Mouse (Mus musculus) myocyte (in vitro differentiated cells): ENCODE results near the gene Dock7. TPM values are rescaled to one million over a fixed set of nuclear protein-coding genes. Genes with fewer than 3 reads are reported as not detected.

Experiments used
- H3K27me3 ChIP-seq: one replicate; pipeline ENCODE4 v1.6.1; 2011; ENCODE audit not compliant: control insufficient read depth, insufficient read depth, insufficient read length
- H3K36me3 ChIP-seq: one replicate; pipeline ENCODE4 v1.6.1; 2011; ENCODE audit not compliant: control insufficient read depth, insufficient read depth
- H3K4me2 ChIP-seq: one replicate; pipeline ENCODE4 v1.6.1; 2011; ENCODE audit warnings: low read depth, control low read depth
- H3K4me3 ChIP-seq: one replicate; pipeline ENCODE4 v1.5.1; 2011; ENCODE audit warnings: mild to moderate bottlenecking, control low read depth, moderate library complexity
- H3K79me2 ChIP-seq: one replicate; pipeline ENCODE4 v1.6.1; 2011; ENCODE audit not compliant: control insufficient read depth, insufficient read depth
- H3ac ChIP-seq: one replicate; pipeline ENCODE4 v1.6.1; 2011; ENCODE audit not compliant: control insufficient read depth, insufficient read length
- CEBPB ChIP-seq: IDR thresholded peaks from 2 replicates; pipeline ENCODE4 v1.6.1; 2011; ENCODE audit warnings: mild to moderate bottlenecking, moderate library complexity; ENCODE audit not compliant: poor library complexity, insufficient read depth, severe bottlenecking
- E2F4 ChIP-seq: IDR thresholded peaks from one replicate; pipeline ENCODE4 v1.6.1; 2011; ENCODE audit warnings: mild to moderate bottlenecking, control low read depth, moderate library complexity; ENCODE audit not compliant: insufficient read depth
- MAX ChIP-seq: IDR thresholded peaks from one replicate; pipeline ENCODE4 v1.6.1; 2011; ENCODE audit warnings: low read depth, mild to moderate bottlenecking, control low read depth
- MYOD1 ChIP-seq, 3 experiments: IDR thresholded peaks; one replicate each; pipeline ENCODE4 v1.6.1; 2011; ENCODE audit warnings: control low read depth in 2 of 3, low read depth in 2 of 3, mild to moderate bottlenecking in 2 of 3, moderate library complexity in 1 of 3; ENCODE audit not compliant: insufficient read length in 2 of 3, control insufficient read depth in 1 of 3
- MYOG ChIP-seq, 3 experiments: IDR thresholded peaks; one replicate each; pipeline ENCODE4 v1.6.1; 2011; ENCODE audit warnings: control low read depth in 2 of 3, low read depth in 2 of 3, mild to moderate bottlenecking in 2 of 3; ENCODE audit not compliant: insufficient read length in 2 of 3, control insufficient read depth in 1 of 3, insufficient read depth in 1 of 3
- POLR2A ChIP-seq: IDR thresholded peaks from one replicate; pipeline ENCODE4 v1.6.1; 2011; ENCODE audit warnings: low read depth, mild to moderate bottlenecking, control low read depth, moderate library complexity; ENCODE audit not compliant: insufficient read length
- POLR2AphosphoS2 ChIP-seq: IDR thresholded peaks from one replicate; pipeline ENCODE4 v1.6.1; 2011; ENCODE audit warnings: low read depth, control low read depth; ENCODE audit not compliant: insufficient read length
- REST ChIP-seq: IDR thresholded peaks from one replicate; pipeline ENCODE4 v1.6.1; 2011; ENCODE audit warnings: mild to moderate bottlenecking, control low read depth, moderate library complexity; ENCODE audit not compliant: insufficient read depth, insufficient read length
- SRF ChIP-seq: IDR thresholded peaks from one replicate; pipeline ENCODE4 v1.6.1; 2011; ENCODE audit warnings: low read depth; ENCODE audit not compliant: control insufficient read depth, insufficient read length
- TCF12 ChIP-seq: IDR thresholded peaks from one replicate; pipeline ENCODE4 v1.6.1; 2011; ENCODE audit warnings: mild to moderate bottlenecking, control low read depth; ENCODE audit not compliant: poor library complexity, insufficient read depth, severe bottlenecking
- TCF3 ChIP-seq: IDR thresholded peaks from one replicate; pipeline ENCODE4 v1.6.1; 2011; ENCODE audit warnings: low read depth, control low read depth; ENCODE audit not compliant: insufficient read length
- USF1 ChIP-seq: IDR thresholded peaks from one replicate; pipeline ENCODE4 v1.6.1; 2011; ENCODE audit warnings: low read depth, mild to moderate bottlenecking, control low read depth, moderate library complexity
- polyA plus RNA-seq: library from polyadenylated mRNA; unstranded; fragments of >200 nt; fragmentation: generic; extraction: Trizol; gene quantifications from one replicate; pipeline ENCODE4 v1.2.1, GENCODE M21; 2012; ENCODE audit warnings: missing spikeins

The Dock7 gene
- polyA plus RNA-seq, 1 experiment, result 24.7 TPM

- peaks cover 23% of the 10 kb centered on the region for H3K36me3 ChIP-seq
These were observed 56.2 kb downstream of the Dock7 start for GRCm38 (mm10) chr4:99064524-99064923.

GRCm38 (mm10) chr4:99048581-99048980 lies 72.1 kb downstream of the Dock7 start:
- H3K4me3 ChIP-seq, result no peak overlapping the region
- no peak overlapping the region for H3K4me2 ChIP-seq
- H3ac ChIP-seq, result no peak overlapping the region
- TF ChIP-seq TCF12, result no peak
- no peak for TF ChIP-seq TCF3
- TF ChIP-seq POLR2AphosphoS2, result no peak
- TF ChIP-seq MYOD1 (IDR thresholded peaks at IDR 0.05; ENCODE audit: control insufficient read depth in 1 of 3, insufficient read length in 2 of 3, low read depth in 2 of 3), result no peak
- no peaks in the 10 kb centered on the region for H3K27me3 ChIP-seq
- peaks cover 21% of the 10 kb centered on the region for H3K36me3 ChIP-seq
- no peaks in the 10 kb centered on the region for H3K79me2 ChIP-seq

More at GRCm38 (mm10) chr4:99064524-99064923, 56.2 kb downstream of the Dock7 start:
- H3K79me2 ChIP-seq, result no peaks in the 10 kb centered on the region
- no peak overlapping the region for H3ac ChIP-seq
- TF ChIP-seq MYOG (IDR thresholded peaks at IDR 0.05; ENCODE audit: control insufficient read depth in 1 of 3, insufficient read depth in 1 of 3, insufficient read length in 2 of 3, low read depth in 2 of 3) (no peak), TCF3 (no peak), USF1 (no peak), SRF (no peak)
- H3K27me3 ChIP-seq, result no peaks in the 10 kb centered on the region
- H3K4me3 ChIP-seq, result no peak overlapping the region
- H3K4me2 ChIP-seq, result no peak overlapping the region

GRCm38 (mm10) chr4:99046471-99046870 lies 74.2 kb downstream of the Dock7 start:
- no peak overlapping the region for H3K4me2 ChIP-seq
- H3K27me3 ChIP-seq, result no peaks in the 10 kb centered on the region
- TF ChIP-seq POLR2AphosphoS2, result no peak
- no peak for TF ChIP-seq REST
- no peak for TF ChIP-seq MYOG (IDR thresholded peaks at IDR 0.05; ENCODE audit: control insufficient read depth in 1 of 3, insufficient read depth in 1 of 3, insufficient read length in 2 of 3, low read depth in 2 of 3)
- no peak for TF ChIP-seq SRF
- no peak for TF ChIP-seq USF1
- TF ChIP-seq MAX, result no peak
- no peak for TF ChIP-seq POLR2A
- TF ChIP-seq CEBPB, result no peak
- TF ChIP-seq MYOD1 (IDR thresholded peaks at IDR 0.05; ENCODE audit: control insufficient read depth in 1 of 3, insufficient read length in 2 of 3, low read depth in 2 of 3), result no peak
- TF ChIP-seq TCF3, result no peak
- no peak for TF ChIP-seq TCF12
- TF ChIP-seq E2F4, result no peak
- no peak overlapping the region for H3ac ChIP-seq
- no peak overlapping the region for H3K4me3 ChIP-seq
- H3K79me2 ChIP-seq, result no peaks in the 10 kb centered on the region
- H3K36me3 ChIP-seq, result peaks cover 37% of the 10 kb centered on the region

- no peak for TF ChIP-seq TCF3
- no peak for TF ChIP-seq SRF
- TF ChIP-seq MYOG (IDR thresholded peaks at IDR 0.05; ENCODE audit: control insufficient read depth in 1 of 3, insufficient read depth in 1 of 3, insufficient read length in 2 of 3, low read depth in 2 of 3), result no peak
- no peak for TF ChIP-seq USF1
- TF ChIP-seq MAX, result no peak
- TF ChIP-seq REST, result no peak
- TF ChIP-seq POLR2A, result no peak
- no peak for TF ChIP-seq MYOD1 (IDR thresholded peaks at IDR 0.05; ENCODE audit: control insufficient read depth in 1 of 3, insufficient read length in 2 of 3, low read depth in 2 of 3)
- TF ChIP-seq POLR2AphosphoS2, result no peak
- no peaks in the 10 kb centered on the region for H3K27me3 ChIP-seq
- H3K79me2 ChIP-seq, result no peaks in the 10 kb centered on the region
- no peak overlapping the region for H3K4me2 ChIP-seq
- H3ac ChIP-seq, result no peak overlapping the region
- no peak overlapping the region for H3K4me3 ChIP-seq
- H3K36me3 ChIP-seq, result peaks cover 31% of the 10 kb centered on the region
These were observed 75.9 kb downstream of the Dock7 start for GRCm38 (mm10) chr4:99044854-99045253.

- TF ChIP-seq CEBPB (no peak), MAX (no peak), E2F4 (no peak), TCF3 (no peak), USF1 (no peak), MYOG (IDR thresholded peaks at IDR 0.05; ENCODE audit: control insufficient read depth in 1 of 3, insufficient read depth in 1 of 3, insufficient read length in 2 of 3, low read depth in 2 of 3) (no peak), TCF12 (no peak), POLR2A (no peak), POLR2AphosphoS2 (no peak), MYOD1 (IDR thresholded peaks at IDR 0.05; ENCODE audit: control insufficient read depth in 1 of 3, insufficient read length in 2 of 3, low read depth in 2 of 3) (no peak), SRF (no peak), REST (no peak)
- Histone ChIP-seq H3K27me3 (no peaks in the 10 kb centered on the region), H3K36me3 (no peaks in the 10 kb centered on the region), H3K79me2 (no peaks in the 10 kb centered on the region), H3ac (no peak overlapping the region), H3K4me2 (no peak overlapping the region), H3K4me3 (no peak overlapping the region)
These were observed 87.8 kb downstream of the Dock7 start for GRCm38 (mm10) chr4:99032921-99033320.
